Mouse (Mus musculus): Measurements from ENCODE around the gene Stpg4.

DNA sequence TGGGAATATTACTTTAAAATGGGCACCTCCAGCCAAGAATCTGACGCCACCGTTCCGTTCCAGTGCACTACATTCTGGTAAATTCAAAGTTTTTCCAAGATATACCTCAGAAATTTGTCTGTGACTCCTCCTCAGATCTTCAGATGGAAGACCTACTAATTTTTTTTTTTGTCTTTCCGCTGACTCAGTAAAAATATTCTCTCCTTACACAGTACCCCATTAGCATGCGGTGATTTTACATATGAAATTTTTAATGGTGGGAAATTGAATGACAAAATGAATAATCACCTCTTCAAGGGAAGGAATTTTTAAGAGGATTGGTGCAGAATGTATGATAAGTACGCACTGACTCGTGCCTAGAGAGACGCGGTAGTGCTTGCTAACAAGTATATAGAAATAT is 20.8 kb upstream of the Stpg4 start:
- no peak for TF ChIP-seq TAL1 (IDR thresholded peaks at IDR 0.05; ENCODE audit: low read length)
- TF ChIP-seq GATA1 (IDR thresholded peaks at IDR 0.05; ENCODE audit: low read length) = no peak
